Comparison of ENCODE assay signal across 8 mouse cellular contexts in the genomic region with DNA sequence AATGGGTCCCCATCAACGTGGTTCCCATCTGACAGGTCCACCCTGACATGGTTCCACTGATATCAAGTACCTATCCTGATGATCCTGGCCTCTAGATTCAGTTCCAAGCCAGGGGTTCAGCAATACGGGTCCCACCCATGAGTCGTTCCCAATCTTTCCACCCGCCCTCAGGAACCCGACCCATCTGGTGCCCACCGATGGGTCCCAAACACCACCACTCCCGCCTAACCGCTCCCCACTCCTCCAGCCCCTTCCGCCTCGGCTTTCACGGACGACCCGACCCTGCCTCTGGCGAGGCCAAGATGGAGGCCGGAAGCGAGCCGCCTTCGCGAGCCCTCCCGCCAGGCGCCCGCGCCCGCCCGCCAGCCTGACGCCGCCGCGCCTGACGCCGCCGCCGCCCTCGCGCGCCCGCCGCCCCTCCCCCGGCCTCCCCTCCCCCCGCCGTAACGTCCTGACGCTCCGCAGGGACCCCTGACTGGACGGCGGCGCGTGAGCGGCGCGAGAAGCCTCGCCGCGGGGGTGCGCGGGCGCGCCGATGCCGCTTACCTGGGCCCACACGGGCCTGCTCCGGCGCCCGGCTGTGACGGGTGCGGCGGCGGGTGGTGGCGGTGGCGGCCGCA. TPM values are rescaled to one million over a fixed set of nuclear protein-coding genes. Genes with fewer than 3 reads are reported as not detected.
DNase-seq lines count a peak whose midpoint lies in the region; ATAC-seq and TF ChIP-seq lines count a peak whose summit lies in the region.

No protein-coding gene starts in this region.

- peaks cover 4 to 5% of the 10 kb centered on the region in 2 experiments; a peak in 2 of 4 replicates for H3K4me1 ChIP-seq in ES-E14 (ENCODE audit: control insufficient read depth in 2 of 2, insufficient read depth in 2 of 2, low read length in 2 of 2, poor library complexity in 1 of 2)
- H3K4me1 ChIP-seq in forebrain, embryonic 13.5 days: peaks cover 22% of the 10 kb centered on the region

- no peaks in the 10 kb centered on the region; the same call in 1 of the 2 replicates for H3K36me3 ChIP-seq in ES-E14 (ENCODE audit: control insufficient read depth, insufficient read depth, low read length, poor library complexity, severe bottlenecking)
- H3K36me3 ChIP-seq in forebrain, embryonic 13.5 days (ENCODE audit: poor library complexity, severe bottlenecking): peaks cover 23% of the 10 kb centered on the region

- in situ Hi-C loops in ES-E14 (cut with MboI; ENCODE audit: low sequenced_read_pairs in 2 of 2, unreplicated experiment in 2 of 2): no loop called here

- H3K9ac ChIP-seq in ES-E14 (ENCODE audit: insufficient read depth, low read depth, low read length, poor library complexity, severe bottlenecking): peak overlapping the region; percentile 100
- H3K9ac ChIP-seq in forebrain, embryonic 13.5 days: peak overlapping the region; percentile 90

- ATAC-seq in forebrain, embryonic 13.5 days: peak; percentile 81

- peak overlapping the region; percentile 95 to 98 for H3K4me3 ChIP-seq in ES-E14 (ENCODE audit: insufficient read depth in 1 of 2, low read depth in 1 of 2, low read length in 2 of 2, poor library complexity in 1 of 2, severe bottlenecking in 1 of 2)
- H3K4me3 ChIP-seq in forebrain, embryonic 13.5 days: peak overlapping the region; percentile 64

- H3K27me3 ChIP-seq in forebrain, embryonic 13.5 days: no peaks in the 10 kb centered on the region

- no peaks in the 10 kb centered on the region for H3K9me3 ChIP-seq in ES-E14 (ENCODE audit: control insufficient read depth, insufficient read depth, low read depth, low read length)
- no peaks in the 10 kb centered on the region for H3K9me3 ChIP-seq in forebrain, embryonic 13.5 days (replicated peaks)

- peak overlapping the region; percentile 99 for H3K27ac ChIP-seq in ES-E14 (ENCODE audit: insufficient read depth, low read depth, low read length, poor library complexity, severe bottlenecking)
- peak overlapping the region; percentile 95 for H3K27ac ChIP-seq in forebrain, embryonic 13.5 days

- under 1% methylated on average over 22 of the region's 71 CpGs for WGBS in forebrain, embryonic 13.5 days

- DNase-seq in ES-E14 (ENCODE audit: low read depth, low spot score): peak; percentile 40
- DNase-seq in c-Kit-positive CD71-negative TER-119-negative erythroid progenitor cells, embryonic 14.5 days (ENCODE audit: low read depth): peak; percentile 49
- peak; percentile 88 for DNase-seq in heart, postnatal 4 days
- DNase-seq in layer of hippocampus, postnatal 14 days (ENCODE audit: low spot score in 2 of 2): peak; percentile 80 to 87
- peak; percentile 88 to 93 for DNase-seq in lung, postnatal 4 days
- DNase-seq in retina, postnatal 1 day: peak; percentile 91
- peak; percentile 92 for DNase-seq in thymus, postnatal 4 days

- peak overlapping the region; percentile 67 for H3K4me2 ChIP-seq in forebrain, embryonic 13.5 days

TF ChIP-seq in ES-E14, 5 proteins besides CTCF, POLR2A, EP300 and RAD21:
- TF ChIP-seq HCFC1 (IDR thresholded peaks at IDR 0.05; ENCODE audit: borderline replicate concordance, insufficient read depth, low read length) (0 out of 2 replicates have a peak, but pooled peaks have one; percentile 17), CHD2 (IDR thresholded peaks at IDR 0.05; ENCODE audit: low read depth, low read length) (no peak)

RNA-seq across cellular contexts. Expression of gene Gmeb2, which starts 0.4 kb away (rescaled TPM):
- total RNA-seq in ES-E14 (2012; rRNA removed): 15.2 and 16.4 TPM in 2 replicates
- polyA plus RNA-seq in forebrain, embryonic 13.5 days (2015; fragmentation: Nextera tagmentation; extraction: Ambion mirVana): 19.5 and 20.5 TPM in 2 replicates
- 10 to 100 TPM; 15.6 to 20.2 TPM for total RNA-seq in heart, postnatal 4 days (2021)
- total RNA-seq in layer of hippocampus, postnatal 14 days (2021): 10 to 100 TPM; 16.3 to 20.1 TPM

RNA-seq across cellular contexts. Expression of gene Stmn3, which starts 26.9 kb away (rescaled TPM):
- total RNA-seq in ES-E14 (2012; rRNA removed): 7.9 and 8.6 TPM in 2 replicates
- polyA plus RNA-seq in forebrain, embryonic 13.5 days (2015; fragmentation: Nextera tagmentation; extraction: Ambion mirVana): 651 and 655 TPM in 2 replicates
- total RNA-seq in heart, postnatal 4 days (2021): under 1 TPM; 0.24 to 0.47 TPM
- 100 to 1,000 TPM; 793 to 798 TPM for total RNA-seq in layer of hippocampus, postnatal 14 days (2021)

RNA-seq across cellular contexts. Expression of gene Rtel1, which starts 32.1 kb away (rescaled TPM):
- total RNA-seq in ES-E14 (2012; rRNA removed): 133 and 209 TPM in 2 replicates
- polyA plus RNA-seq in forebrain, embryonic 13.5 days (2015; fragmentation: Nextera tagmentation; extraction: Ambion mirVana): 35.9 and 49.3 TPM in 2 replicates
- 10 to 100 TPM; 42.9 to 46.9 TPM for total RNA-seq in heart, postnatal 4 days (2021)
- 10 to 100 TPM; 39.7 to 42.8 TPM for total RNA-seq in layer of hippocampus, postnatal 14 days (2021)

RNA-seq across cellular contexts. Expression of gene Helz2, which starts 45.6 kb away (rescaled TPM):
- 2.2 and 3.4 TPM in 2 replicates for total RNA-seq in ES-E14 (2012; rRNA removed)
- 0.24 and 0.26 TPM in 2 replicates for polyA plus RNA-seq in forebrain, embryonic 13.5 days (2015; fragmentation: Nextera tagmentation; extraction: Ambion mirVana)
- total RNA-seq in heart, postnatal 4 days (2021): 1 to 10 TPM; 9.2 to 9.4 TPM
- 1 to 10 TPM; 2.1 TPM for total RNA-seq in layer of hippocampus, postnatal 14 days (2021)

Comparison
In these comparisons a context has a peak if more than half of its experiments do, and no peak if none do; other contexts are left out.
1. Peak in every context shown above with its lines: DNase-seq, ATAC-seq, H3K4me3 ChIP-seq and H3K27ac ChIP-seq.
2. DNase-seq: peak in every context shown above with its lines; median percentile 92 in thymus, postnatal 4 days; 91 in retina, postnatal 1 day; 90 in lung, postnatal 4 days; 88 in heart, postnatal 4 days; 84 in layer of hippocampus, postnatal 14 days; 49 in c-Kit-positive CD71-negative TER-119-negative erythroid progenitor cells, embryonic 14.5 days; 40 in ES-E14.
3. RNA of gene Stmn3, which starts 26.9 kb away (total RNA-seq): 793 to 798 TPM in layer of hippocampus, postnatal 14 days; 7.9 to 8.6 TPM in ES-E14 and 0.24 to 0.47 TPM in heart, postnatal 4 days; every median in the first group is over 10 times any median in the second.